Mouse (Mus musculus) midbrain, embryonic 13.5 days (tissue): ENCODE results near the gene Bach2. TPM values are rescaled to one million over a fixed set of nuclear protein-coding genes. Genes with fewer than 3 reads are reported as not detected.

Source experiments
- ATAC-seq: fragments of 200-750 bp; cut with Nextera tagmentation; 2 replicates; pipeline ENCODE4 v1.8.0; 2017; ENCODE audit warnings: mild to moderate bottlenecking, moderate TSS enrichment, moderate library complexity
- H3K27ac ChIP-seq: fragments of 300-500 bp; sonication (generic); 2 replicates; pipeline ENCODE4 v1.5.1; 2015; ENCODE audit warnings: inconsistent platforms, mild to moderate bottlenecking, moderate library complexity
- H3K27me3 ChIP-seq: fragments of 300-500 bp; sonication (generic); 2 replicates; pipeline ENCODE4 v1.6.1; 2015; ENCODE audit warnings: mild to moderate bottlenecking, inconsistent platforms
- H3K36me3 ChIP-seq: fragments of 300-500 bp; sonication (generic); 2 replicates; pipeline ENCODE4 v1.6.1; 2015; ENCODE audit warnings: mild to moderate bottlenecking, inconsistent platforms
- H3K4me1 ChIP-seq: fragments of 300-500 bp; sonication (generic); replicated peaks from 2 replicates; pipeline ENCODE4 v1.6.1; 2015; ENCODE audit warnings: inconsistent platforms
- H3K4me2 ChIP-seq: fragments of 300-500 bp; sonication (generic); replicated peaks from 2 replicates; pipeline ENCODE4 v1.6.1; 2015; ENCODE audit warnings: moderate library complexity, mild to moderate bottlenecking, inconsistent platforms
- H3K4me3 ChIP-seq: fragments of 300-500 bp; sonication (generic); replicated peaks from 2 replicates; pipeline ENCODE4 v1.5.1; 2015; ENCODE audit warnings: mild to moderate bottlenecking, inconsistent platforms
- H3K9ac ChIP-seq: fragments of 300-500 bp; sonication (generic); replicated peaks from 2 replicates; pipeline ENCODE4 v1.6.1; 2015; ENCODE audit warnings: mild to moderate bottlenecking, inconsistent platforms
- H3K9me3 ChIP-seq: fragments of 300-500 bp; sonication (generic); 2 replicates; pipeline ENCODE4 v1.6.1; 2016; ENCODE audit warnings: mild to moderate bottlenecking, inconsistent platforms
- WGBS: fragments of 180-500 bp; shearing (Covaris S2); methylation state at CpG from one replicate; pipeline ENCODE4 v1.1.7; 2015; 5-methylcytosine and 5-hydroxymethylcytosine counted together
- polyA plus RNA-seq: library from polyadenylated mRNA; unstranded; fragments of >200 nt; fragmentation: Nextera tagmentation; extraction: Ambion mirVana; gene quantifications from 2 replicates; pipeline ENCODE4 v1.2.1, GENCODE M21; 2015

Bach2 gene
- polyA plus RNA-seq, 1 experiment from 2014 or later: 22.7 TPM

GRCm38 (mm10) chr4:32391260-32391659 lies 152.7 kb downstream of the Bach2 start:
- Histone ChIP-seq H3K27me3 (no peaks in the 10 kb centered on the region), H3K9me3 (no peaks in the 10 kb centered on the region), H3K4me1 (peaks cover 49% of the 10 kb centered on the region), H3K36me3 (no peaks in the 10 kb centered on the region), H3K4me2 (no peak overlapping the region), H3K4me3 (no peak overlapping the region), H3K9ac (no peak overlapping the region), H3K27ac (no peak overlapping the region)
- ATAC-seq: no peak
- 92% methylated on average over 8 of the region's 8 CpGs for WGBS

- H3K4me1 ChIP-seq: peaks cover 29% of the 10 kb centered on the region
- no peak overlapping the region for H3K4me3 ChIP-seq
- no peaks in the 10 kb centered on the region for H3K36me3 ChIP-seq
- no peak overlapping the region for H3K27ac ChIP-seq
- H3K4me2 ChIP-seq: no peak overlapping the region
- H3K9me3 ChIP-seq: no peaks in the 10 kb centered on the region
- H3K27me3 ChIP-seq: no peaks in the 10 kb centered on the region
- H3K9ac ChIP-seq: no peak overlapping the region
- ATAC-seq: no peak
- WGBS: 88% methylated on average over 3 of the region's 3 CpGs
Observed at GRCm38 (mm10) chr4:32393226-32393625, 154.6 kb downstream of the Bach2 start.

GRCm38 (mm10) chr4:32393951-32394350 lies 155.3 kb downstream of the Bach2 start:
- no peaks in the 10 kb centered on the region for H3K27me3 ChIP-seq
- no peak overlapping the region for H3K9ac ChIP-seq
- WGBS: 40% methylated on average over 1 of the region's 1 CpGs
- ATAC-seq: no peak
- H3K4me2 ChIP-seq: no peak overlapping the region
- no peaks in the 10 kb centered on the region for H3K9me3 ChIP-seq
- no peaks in the 10 kb centered on the region for H3K36me3 ChIP-seq
- H3K27ac ChIP-seq: peak overlapping the region; percentile 17; the same call in 1 of the 2 replicates
- no peak overlapping the region for H3K4me3 ChIP-seq
- H3K4me1 ChIP-seq: peaks cover 22% of the 10 kb centered on the region

GRCm38 (mm10) chr4:32394850-32395249 lies 156.2 kb downstream of the Bach2 start:
- Histone ChIP-seq H3K4me1 (peaks cover 13% of the 10 kb centered on the region), H3K27me3 (no peaks in the 10 kb centered on the region), H3K9ac (no peak overlapping the region), H3K4me3 (no peak overlapping the region), H3K36me3 (no peaks in the 10 kb centered on the region), H3K27ac (no peak overlapping the region), H3K4me2 (no peak overlapping the region), H3K9me3 (no peaks in the 10 kb centered on the region)
- no peak for ATAC-seq
- 82% methylated on average over 2 of the region's 2 CpGs for WGBS

GRCm38 (mm10) chr4:32401459-32401858 lies 162.9 kb downstream of the Bach2 start:
- H3K27me3 ChIP-seq: no peaks in the 10 kb centered on the region
- H3K4me3 ChIP-seq: no peak overlapping the region
- WGBS: 91% methylated on average over 5 of the region's 5 CpGs
- no peak overlapping the region for H3K9ac ChIP-seq
- no peaks in the 10 kb centered on the region for H3K9me3 ChIP-seq
- H3K36me3 ChIP-seq: no peaks in the 10 kb centered on the region
- H3K27ac ChIP-seq: no peak overlapping the region
- peaks cover 19% of the 10 kb centered on the region for H3K4me1 ChIP-seq
- no peak for ATAC-seq
- H3K4me2 ChIP-seq: no peak overlapping the region

GRCm38 (mm10) chr4:32403506-32403905 lies 164.9 kb downstream of the Bach2 start:
- no peaks in the 10 kb centered on the region for H3K9me3 ChIP-seq
- H3K4me3 ChIP-seq: no peak overlapping the region
- H3K27me3 ChIP-seq: no peaks in the 10 kb centered on the region
- ATAC-seq: no peak
- WGBS: 94% methylated on average over 5 of the region's 5 CpGs
- peaks cover 19% of the 10 kb centered on the region for H3K4me1 ChIP-seq
- H3K4me2 ChIP-seq: no peak overlapping the region
- H3K36me3 ChIP-seq: no peaks in the 10 kb centered on the region
- no peak overlapping the region for H3K9ac ChIP-seq
- no peak overlapping the region for H3K27ac ChIP-seq

GRCm38 (mm10) chr4:32405149-32405882 lies 166.7 kb downstream of the Bach2 start:
- H3K4me2 ChIP-seq: no peak overlapping the region
- H3K27ac ChIP-seq: peak overlapping the region; percentile 59
- peak; percentile 50; the same call in 1 of the 2 replicates for ATAC-seq
- H3K27me3 ChIP-seq: no peaks in the 10 kb centered on the region
- H3K36me3 ChIP-seq: no peaks in the 10 kb centered on the region
- H3K9ac ChIP-seq: no peak overlapping the region
- WGBS: 72% methylated on average over 17 of the region's 17 CpGs
- peaks cover 19% of the 10 kb centered on the region for H3K4me1 ChIP-seq
- H3K4me3 ChIP-seq: no peak overlapping the region
- H3K9me3 ChIP-seq: no peaks in the 10 kb centered on the region

GRCm38 (mm10) chr4:32405985-32406384 lies 167.4 kb downstream of the Bach2 start:
- H3K27ac ChIP-seq: peak overlapping the region; percentile 59
- H3K4me2 ChIP-seq: no peak overlapping the region
- WGBS: 90% methylated on average over 3 of the region's 3 CpGs
- no peak overlapping the region for H3K4me3 ChIP-seq
- no peak; the same call in 1 of the 2 replicates for ATAC-seq
- H3K9ac ChIP-seq: no peak overlapping the region
- H3K36me3 ChIP-seq: no peaks in the 10 kb centered on the region
- H3K9me3 ChIP-seq: no peaks in the 10 kb centered on the region
- no peaks in the 10 kb centered on the region for H3K27me3 ChIP-seq
- H3K4me1 ChIP-seq: peaks cover 19% of the 10 kb centered on the region

GRCm38 (mm10) chr4:32408535-32408934 lies 169.9 kb downstream of the Bach2 start:
- no peak for ATAC-seq
- H3K36me3 ChIP-seq: no peaks in the 10 kb centered on the region
- H3K27me3 ChIP-seq: no peaks in the 10 kb centered on the region
- no peak overlapping the region for H3K27ac ChIP-seq
- 90% methylated on average over 8 of the region's 8 CpGs for WGBS
- H3K4me1 ChIP-seq: peaks cover 28% of the 10 kb centered on the region
- H3K9me3 ChIP-seq: no peaks in the 10 kb centered on the region
- no peak overlapping the region for H3K9ac ChIP-seq
- H3K4me3 ChIP-seq: no peak overlapping the region
- no peak overlapping the region for H3K4me2 ChIP-seq

GRCm38 (mm10) chr4:32409116-32409880 lies 170.7 kb downstream of the Bach2 start:
- Histone ChIP-seq H3K36me3 (no peaks in the 10 kb centered on the region), H3K27me3 (no peaks in the 10 kb centered on the region), H3K9ac (no peak overlapping the region), H3K4me3 (no peak overlapping the region), H3K4me2 (no peak overlapping the region), H3K27ac (no peak overlapping the region), H3K9me3 (no peaks in the 10 kb centered on the region), H3K4me1 (peaks cover 28% of the 10 kb centered on the region)
- 92% methylated on average over 9 of the region's 9 CpGs for WGBS
- ATAC-seq: no peak

- no peaks in the 10 kb centered on the region for H3K27me3 ChIP-seq
- H3K36me3 ChIP-seq: no peaks in the 10 kb centered on the region
- ATAC-seq: peak; percentile 60; the same call in 1 of the 2 replicates
- peaks cover 16% of the 10 kb centered on the region for H3K4me1 ChIP-seq
- no peak overlapping the region for H3K27ac ChIP-seq
- H3K9me3 ChIP-seq: no peaks in the 10 kb centered on the region
- H3K9ac ChIP-seq: no peak overlapping the region
- no peak overlapping the region for H3K4me3 ChIP-seq
- WGBS: 34% methylated on average over 7 of the region's 7 CpGs
- no peak overlapping the region for H3K4me2 ChIP-seq
Observed at GRCm38 (mm10) chr4:32413063-32413462, 174.5 kb downstream of the Bach2 start.

- no peak overlapping the region for H3K4me2 ChIP-seq
- H3K36me3 ChIP-seq: no peaks in the 10 kb centered on the region
- no peaks in the 10 kb centered on the region for H3K27me3 ChIP-seq
- no peaks in the 10 kb centered on the region for H3K9me3 ChIP-seq
- WGBS: 79% methylated on average over 9 of the region's 9 CpGs
- H3K27ac ChIP-seq: no peak overlapping the region
- peaks cover 16% of the 10 kb centered on the region for H3K4me1 ChIP-seq
- H3K4me3 ChIP-seq: no peak overlapping the region
- no peak for ATAC-seq
- no peak overlapping the region for H3K9ac ChIP-seq
Observed at GRCm38 (mm10) chr4:32413505-32413904, 174.9 kb downstream of the Bach2 start.
